Mouse (Mus musculus) adrenal gland, adult 2 months (tissue): ENCODE data around the gene Hipk4. TPM values are rescaled to one million over a fixed set of nuclear protein-coding genes. Genes with fewer than 3 reads are reported as not detected.
A peak's percentile ranks its signal among the peaks of the same experiment; 100 is the strongest.

Experiments
- DNase-seq: peaks from one replicate; pipeline ENCODE4 v3.0.0; 2021
- long read RNA-seq: library from polyadenylated mRNA; stranded (forward); transcript quantifications from one replicate; pipeline ENCODE4 v2.0.0, GENCODE M21; 2021
- polyA plus RNA-seq: library from polyadenylated mRNA; depleted of rRNA; stranded (reverse); fragments of >200 nt; gene quantifications from 2 replicates; pipeline ENCODE4 v1.2.3, GENCODE M21; 2012; rRNA removed
- total RNA-seq, 2 experiments: library from RNA; stranded (reverse); gene quantifications; 2 replicates each; pipeline ENCODE4 v1.2.3; 2021

The Hipk4 gene
- total RNA-seq (under 1 TPM; 0.21 to 0.29 TPM), polyA plus RNA-seq (0.82 and 1.1 TPM in 2 replicates)
- long read RNA-seq = 0 reads

GRCm38 (mm10) chr7:27522967-27523366, at the start of gene Hipk4:
Gene Hipk4, plus strand, starts transcription at chr7:27523267.
- DNase-seq = no peak

GRCm38 (mm10) chr7:27473835-27474489, 49.1 kb upstream of the Hipk4 start:
- no peak for DNase-seq

DNA sequence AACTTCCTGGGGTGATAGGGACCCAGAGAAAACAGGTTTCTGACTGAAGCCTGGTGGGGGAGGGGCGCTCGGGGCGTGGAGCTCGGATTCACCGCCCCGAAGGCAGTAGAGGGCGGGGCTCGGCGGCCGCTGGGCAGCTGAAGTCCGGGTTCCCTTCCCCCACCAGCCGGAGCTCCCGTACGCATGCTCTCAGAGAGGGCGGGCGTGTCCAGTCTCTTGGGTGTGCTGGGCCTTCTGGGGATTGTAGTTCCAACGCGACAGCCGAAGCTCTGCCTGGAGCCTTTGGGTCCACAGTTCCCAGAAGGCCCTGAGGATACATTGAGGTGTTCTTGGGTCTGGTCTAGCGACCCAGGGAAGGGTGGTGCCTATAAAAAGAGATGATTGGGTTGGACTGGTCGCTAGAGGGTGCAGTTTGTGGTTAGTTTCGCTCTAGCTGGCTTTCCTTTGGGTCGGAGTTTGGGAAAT, 48.5 kb upstream of the Hipk4 start:
- DNase-seq = peak; percentile 99

DNA sequence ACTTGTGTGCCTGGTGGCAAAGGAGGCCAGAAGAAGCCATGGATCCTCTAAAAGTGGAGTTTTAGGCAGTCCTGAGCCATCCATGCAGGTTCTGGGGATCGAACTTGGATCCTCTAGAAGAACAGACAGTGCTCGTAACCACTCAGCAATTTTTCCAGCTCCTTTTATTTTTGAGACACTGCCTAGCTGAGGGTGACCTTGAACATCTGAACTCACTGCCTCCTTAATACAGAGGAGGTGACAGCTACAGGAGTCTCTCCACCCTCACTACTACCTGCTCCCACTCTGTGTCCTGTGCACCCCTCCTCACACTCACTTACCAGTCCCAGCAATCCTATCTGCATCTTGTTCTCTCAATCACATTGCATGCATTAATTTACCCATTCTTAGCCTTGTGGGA, 47.5 kb upstream of the Hipk4 start:
- peak; percentile 13 for DNase-seq

GRCm38 (mm10) chr7:27476098-27476635, 46.9 kb upstream of the Hipk4 start:
- DNase-seq = peak; percentile 10

DNA sequence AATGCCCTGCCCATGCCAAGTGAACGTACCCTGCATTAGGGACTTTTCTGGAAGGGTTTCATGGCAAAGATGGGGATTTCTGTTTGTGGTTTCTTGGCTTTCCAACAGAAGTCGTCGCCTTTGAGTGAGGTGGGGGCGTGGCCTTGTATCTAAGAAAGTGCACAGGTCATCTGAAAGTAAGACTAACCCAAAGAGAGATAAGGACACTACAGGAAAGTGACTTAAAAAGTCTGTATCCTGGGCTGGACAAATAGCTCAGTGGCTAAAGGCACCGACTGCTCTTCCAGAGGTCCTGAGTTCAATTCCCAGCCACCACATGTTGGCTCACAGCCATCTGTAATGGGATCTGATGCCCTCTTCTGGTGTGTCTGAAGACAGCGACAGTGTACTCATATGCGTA, 44.5 kb upstream of the Hipk4 start:
- DNase-seq = no peak

- no peak for DNase-seq
Observed at GRCm38 (mm10) chr7:27479750-27480149, 43.3 kb upstream of the Hipk4 start.

- DNase-seq = peak; percentile 8
Observed at GRCm38 (mm10) chr7:27480506-27480905, 42.6 kb upstream of the Hipk4 start.

- peak; percentile 28 for DNase-seq
Observed at GRCm38 (mm10) chr7:27480927-27481626, 42.0 kb upstream of the Hipk4 start.

DNA sequence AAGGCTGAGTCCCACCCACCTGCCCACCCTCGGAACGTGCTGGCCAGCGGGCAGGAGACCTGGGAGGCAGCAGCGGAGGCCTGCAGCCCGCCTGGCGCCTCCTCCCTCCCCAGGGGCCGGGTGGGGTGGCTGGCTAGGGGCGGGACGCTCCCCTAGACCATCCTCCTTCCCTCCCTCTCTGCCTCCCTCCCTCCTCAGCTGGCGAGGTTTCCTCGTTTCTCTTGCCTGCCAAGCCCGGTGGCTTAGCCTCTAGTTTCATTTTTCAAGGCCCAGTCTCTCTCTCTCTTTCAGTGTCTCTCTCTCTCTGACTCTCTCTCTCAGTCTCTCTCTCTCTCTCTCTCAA, 41.5 kb upstream of the Hipk4 start:
- DNase-seq = peak; percentile 98

DNA sequence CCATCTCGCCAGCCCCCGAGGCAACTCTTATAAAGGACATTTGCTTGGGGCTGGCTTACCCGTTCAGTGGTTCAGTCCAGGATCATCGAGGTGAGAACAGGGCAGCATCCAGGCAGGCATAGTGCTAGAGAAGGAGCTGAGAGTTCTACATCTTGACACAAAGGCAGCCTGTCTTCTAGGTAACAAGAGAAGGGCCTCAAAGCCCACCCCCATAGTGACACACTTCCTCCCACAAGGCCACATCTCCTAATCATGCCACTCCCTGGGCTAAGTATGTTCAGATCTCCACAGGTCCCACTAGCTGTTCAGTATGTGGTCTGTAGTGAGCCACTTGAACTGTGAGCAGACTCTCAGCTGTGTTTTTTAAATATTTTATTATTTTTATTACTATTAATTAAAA, 39.2 kb upstream of the Hipk4 start:
- DNase-seq = no peak

- DNase-seq = no peak
Observed at GRCm38 (mm10) chr7:27486102-27486769, 36.8 kb upstream of the Hipk4 start.

DNA sequence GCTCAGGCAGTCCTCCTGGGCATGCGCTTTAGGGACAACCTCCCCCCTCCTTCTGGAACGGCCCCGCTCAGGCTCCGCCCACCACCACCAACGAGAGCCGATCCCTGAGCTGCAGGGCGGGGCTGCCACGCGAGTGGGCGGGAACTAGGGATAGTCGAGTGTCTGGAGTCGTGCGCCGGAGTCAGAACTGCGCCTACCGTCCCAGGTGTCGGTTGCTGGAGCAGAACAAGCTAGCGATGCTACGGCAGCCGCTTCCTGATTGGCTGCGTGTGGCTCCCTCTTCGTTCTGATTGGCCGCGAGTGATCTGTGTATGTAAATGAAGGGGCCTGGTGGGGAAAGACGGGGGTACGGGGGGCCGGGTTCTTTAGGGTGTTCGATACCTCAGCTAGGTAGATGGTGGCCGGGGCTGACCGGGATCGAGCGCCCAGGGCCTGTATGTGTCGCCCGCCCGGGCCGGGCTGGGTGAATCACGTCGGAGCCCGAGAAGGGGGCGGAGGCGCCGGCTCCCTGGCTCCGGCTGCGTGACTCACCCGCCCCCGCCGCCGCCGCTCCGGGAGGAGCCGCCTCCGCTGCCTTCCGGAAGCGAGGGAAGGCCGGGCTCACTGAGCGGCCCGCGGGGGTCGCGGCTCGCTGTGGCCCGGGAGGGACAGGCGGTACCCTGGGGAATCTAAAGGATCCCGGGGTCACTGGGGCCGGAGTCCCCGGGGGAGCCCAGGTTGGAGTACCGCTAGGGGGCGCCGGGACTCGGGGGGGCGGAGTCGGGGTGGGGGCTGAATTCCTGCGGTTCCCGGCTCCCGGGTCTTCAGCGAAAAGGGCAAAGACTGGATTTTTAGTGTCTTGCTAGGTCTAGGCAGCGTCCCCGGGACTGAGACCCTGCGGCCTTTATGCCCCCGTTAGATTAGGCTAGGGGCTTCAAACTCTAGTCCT, 36.0 kb upstream of the Hipk4 start, which contains the start of gene Sertad1:
TSS of gene Sertad1 (plus strand) at position 141 of the 928 bp plus-strand sequence.
- DNase-seq = peak; percentile 100

DNA sequence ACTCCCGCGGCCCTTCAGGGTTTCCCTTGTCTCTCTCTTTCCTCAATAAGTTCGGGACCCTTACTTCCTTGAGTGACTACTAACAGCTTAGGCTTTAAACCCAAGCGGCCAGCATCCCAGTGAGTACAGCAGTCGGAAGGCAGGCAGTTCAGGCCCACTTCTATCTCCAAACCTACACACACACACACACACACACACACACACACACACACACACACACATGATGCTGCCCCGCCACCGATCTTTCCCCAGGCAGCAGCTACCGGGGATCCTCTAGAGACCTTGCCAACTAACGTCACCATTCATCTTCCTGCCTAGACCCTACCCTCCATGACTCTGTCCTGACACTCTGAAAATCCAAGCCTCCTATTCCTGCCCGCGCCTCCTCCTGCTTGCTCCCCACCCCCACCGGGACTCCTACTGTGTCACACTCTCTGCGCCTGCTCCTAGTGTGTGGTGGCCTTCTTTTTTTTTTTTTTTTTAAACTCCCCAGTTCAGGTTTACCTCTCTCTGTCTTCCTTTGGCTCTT, 35.3 kb upstream of the Hipk4 start:
- peak; percentile 89 for DNase-seq

DNA sequence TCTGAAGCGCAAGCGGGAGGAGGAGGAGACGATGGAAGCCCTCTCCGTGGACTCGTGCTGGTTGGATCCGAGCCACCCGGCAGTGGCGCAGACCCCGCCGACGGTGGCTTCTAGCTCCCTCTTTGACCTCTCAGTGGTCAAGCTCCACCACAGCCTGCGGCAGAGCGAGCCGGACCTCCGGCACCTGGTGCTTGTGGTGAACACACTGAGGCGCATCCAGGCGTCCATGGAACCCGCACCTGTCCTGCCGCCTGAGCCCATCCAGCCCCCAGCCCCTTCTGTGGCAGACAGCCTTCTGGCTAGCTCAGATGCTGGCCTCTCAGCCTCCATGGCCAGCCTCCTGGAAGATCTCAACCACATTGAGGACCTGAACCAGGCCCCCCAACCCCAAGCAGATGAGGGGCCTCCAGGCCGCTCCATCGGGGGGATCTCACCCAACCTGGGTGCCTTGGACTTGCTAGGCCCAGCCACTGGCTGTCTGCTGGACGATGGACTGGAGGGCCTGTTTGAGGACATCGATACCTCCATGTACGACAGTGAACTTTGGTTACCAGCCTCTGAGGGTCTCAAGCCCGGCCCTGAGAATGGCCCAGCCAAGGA, 33.7 kb upstream of the Hipk4 start:
- no peak for DNase-seq

GRCm38 (mm10) chr7:27490227-27490542, 32.9 kb upstream of the Hipk4 start:
- DNase-seq = no peak

GRCm38 (mm10) chr7:27490543-27491329, 32.3 kb upstream of the Hipk4 start:
- DNase-seq = peak; percentile 98

- DNase-seq = peak; percentile 30
Observed at GRCm38 (mm10) chr7:27491856-27492255, 31.2 kb upstream of the Hipk4 start.

DNA sequence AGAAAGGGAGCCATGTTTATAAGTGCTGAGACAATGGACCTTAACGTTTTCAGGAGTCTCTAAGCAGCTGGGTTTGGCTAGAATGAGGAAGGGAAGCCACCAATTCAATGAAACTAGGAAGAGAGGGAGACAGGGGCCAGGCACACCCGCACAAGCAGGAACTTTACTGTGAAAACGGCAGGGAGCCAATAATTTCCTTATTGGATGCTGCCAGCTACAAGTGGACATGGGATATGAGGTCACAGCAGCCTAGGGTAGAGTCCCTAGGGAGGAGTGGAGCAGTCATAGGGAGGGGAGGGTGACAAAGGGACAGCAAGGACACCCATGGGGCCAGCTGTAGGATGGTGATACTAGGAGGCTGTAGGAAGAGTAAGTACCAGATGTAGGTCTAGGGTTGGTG, 30.0 kb upstream of the Hipk4 start:
- DNase-seq = no peak

DNA sequence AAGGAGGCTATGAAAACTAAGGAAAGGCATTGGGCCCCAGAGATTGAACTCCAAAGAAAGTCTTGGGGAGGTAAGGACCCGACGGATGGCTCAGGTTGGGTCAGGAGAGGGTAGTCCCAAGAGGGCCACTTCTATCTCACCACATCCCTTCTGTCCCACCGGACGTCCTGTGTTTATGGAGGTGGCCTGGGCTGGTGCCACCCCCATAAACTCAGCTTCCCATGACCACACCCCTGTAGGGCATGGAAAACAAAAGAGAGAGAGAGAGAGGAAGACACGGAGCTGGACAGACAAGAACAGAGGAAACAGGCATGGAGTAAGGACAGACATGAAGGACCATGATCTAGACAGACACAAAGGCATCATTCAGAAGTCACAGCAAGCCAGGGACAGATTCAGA, 29.6 kb upstream of the Hipk4 start:
- no peak for DNase-seq
